Mouse (Mus musculus): ENCODE measurements around the gene Cgn. TPM values are rescaled to one million over a fixed set of nuclear protein-coding genes. Genes with fewer than 3 reads are reported as not detected.
A peak's percentile ranks its signal among the peaks of the same experiment; 100 is the strongest.

Cgn gene
- 0.02 and 0.04 TPM in 2 replicates for polyA plus RNA-seq (2012)

DNA sequence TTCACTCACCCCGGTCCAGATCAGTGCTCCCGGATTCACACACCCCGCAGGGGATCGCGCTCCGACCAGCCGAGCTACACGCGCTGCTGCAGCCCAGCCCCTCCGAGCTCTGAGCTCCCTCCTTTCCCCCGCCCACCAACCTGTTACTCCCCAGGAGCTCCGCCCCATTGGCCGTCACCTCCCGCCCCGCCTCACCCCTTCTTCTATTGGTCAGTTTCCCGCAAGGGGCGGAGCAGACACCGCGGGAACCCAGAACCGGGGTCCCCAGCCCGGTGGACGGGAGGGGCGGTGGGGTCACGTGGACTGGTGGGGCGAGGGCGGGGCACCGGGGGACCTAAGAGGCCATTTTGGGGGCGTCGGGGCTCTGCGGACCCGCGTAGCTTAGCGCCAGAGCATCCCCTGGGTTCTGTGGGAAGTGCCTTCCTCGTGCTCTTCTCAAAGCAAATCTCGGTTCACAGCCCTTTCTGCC lies at the start of gene Cgn:
TSS of gene Cgn (minus strand) at position 126 of the 469 bp plus-strand sequence.
- Histone ChIP-seq H3K36me3 (ENCODE audit: control insufficient read depth) (no peaks in the 10 kb centered on the region), H3K4me1 (ENCODE audit: control insufficient read depth) (peaks cover 10% of the 10 kb centered on the region), H3K4me3 (replicated peaks) (peak within 1 kb of the TSS; percentile 57), H3K9me3 (ENCODE audit: control insufficient read depth, low read length) (no peaks in the 10 kb centered on the region), H3K27me3 (ENCODE audit: control insufficient read depth) (peaks cover 42% of the 10 kb centered on the region)
- no peak for TF ChIP-seq GATA1 (IDR thresholded peaks at IDR 0.05; ENCODE audit: low read length)
- no peak for TF ChIP-seq TAL1 (IDR thresholded peaks at IDR 0.05; ENCODE audit: low read length)

DNA sequence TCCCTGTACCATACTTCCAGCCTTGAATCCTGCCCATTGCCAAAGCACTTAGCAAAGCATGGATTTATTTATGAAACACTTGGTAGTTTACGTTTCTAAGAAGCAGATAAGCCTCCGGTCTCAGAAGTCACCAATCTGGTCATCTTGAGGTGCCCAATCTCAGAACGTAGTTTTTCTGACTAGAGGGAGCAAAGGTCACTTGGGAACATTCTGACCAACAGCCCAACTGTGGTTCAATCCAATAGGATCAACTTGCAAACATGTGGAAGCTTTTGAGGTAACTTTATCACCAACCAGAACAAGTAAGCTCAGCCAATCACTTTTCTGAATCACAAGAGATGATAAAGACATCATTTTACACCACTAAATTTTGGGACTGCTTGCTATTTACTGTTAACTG lies 49.1 kb upstream of the Cgn start:
- Histone ChIP-seq H3K36me3 (ENCODE audit: control insufficient read depth) (peaks cover 3% of the 10 kb centered on the region), H3K4me1 (ENCODE audit: control insufficient read depth) (peaks cover 24% of the 10 kb centered on the region), H3K27me3 (ENCODE audit: control insufficient read depth) (peaks cover 3% of the 10 kb centered on the region), H3K4me3 (replicated peaks) (no peak overlapping the region), H3K9me3 (ENCODE audit: control insufficient read depth, low read length) (no peaks in the 10 kb centered on the region; the same call in 1 of the 2 replicates)
- TF ChIP-seq TAL1 (IDR thresholded peaks at IDR 0.05; ENCODE audit: low read length) (no peak), GATA1 (IDR thresholded peaks at IDR 0.05; ENCODE audit: low read length) (no peak)

DNA sequence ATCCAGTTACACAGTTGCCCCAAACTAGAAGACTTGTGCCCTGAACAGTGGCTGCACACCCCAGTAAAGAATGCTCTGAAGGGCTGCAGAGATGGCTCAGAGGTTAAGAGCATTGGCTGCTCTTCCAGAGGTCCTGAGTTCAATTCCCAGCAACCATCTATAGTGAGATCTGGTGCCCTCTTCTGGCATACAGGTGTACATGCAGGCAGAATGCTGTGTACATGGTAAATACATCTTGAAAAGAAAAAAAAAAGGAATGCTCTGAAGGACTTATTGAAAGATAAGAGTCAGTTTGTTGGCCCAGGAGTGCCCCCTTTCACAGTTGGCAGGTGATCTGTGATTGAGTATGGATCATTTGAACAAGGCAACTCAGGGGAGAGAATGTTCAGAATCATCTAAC lies 47.1 kb upstream of the Cgn start:
- no peak overlapping the region for H3K4me3 ChIP-seq (replicated peaks)
- peaks cover 3% of the 10 kb centered on the region for H3K27me3 ChIP-seq (ENCODE audit: control insufficient read depth)
- peaks cover 9% of the 10 kb centered on the region for H3K4me1 ChIP-seq (ENCODE audit: control insufficient read depth)
- H3K9me3 ChIP-seq (ENCODE audit: control insufficient read depth, low read length): no peaks in the 10 kb centered on the region; the same call in 1 of the 2 replicates
- TF ChIP-seq GATA1 (IDR thresholded peaks at IDR 0.05; ENCODE audit: low read length) (no peak), TAL1 (IDR thresholded peaks at IDR 0.05; ENCODE audit: low read length) (no peak)
- H3K36me3 ChIP-seq (ENCODE audit: control insufficient read depth): no peaks in the 10 kb centered on the region

DNA sequence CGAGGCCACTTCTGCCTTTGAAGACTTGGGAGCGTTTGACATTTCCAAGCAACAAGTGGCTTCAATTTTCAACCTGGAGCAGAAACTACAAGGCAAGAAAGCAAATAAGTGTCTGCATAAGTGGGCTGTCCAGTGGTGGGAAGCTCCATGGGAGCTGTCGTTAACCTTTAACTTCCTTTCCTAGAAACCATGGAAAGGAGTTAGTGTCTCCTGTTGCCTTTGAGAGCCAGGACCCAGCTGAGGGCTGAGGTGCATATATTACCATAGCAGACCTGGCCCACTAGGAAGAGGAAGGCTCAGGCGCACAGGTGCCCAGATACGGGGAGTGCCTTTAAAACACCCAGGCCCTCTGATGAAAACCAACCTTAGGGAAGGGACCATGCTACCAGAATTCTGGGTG lies 46.4 kb upstream of the Cgn start:
- H3K27me3 ChIP-seq (ENCODE audit: control insufficient read depth): peaks cover 3% of the 10 kb centered on the region
- peaks cover 5% of the 10 kb centered on the region for H3K4me1 ChIP-seq (ENCODE audit: control insufficient read depth)
- no peaks in the 10 kb centered on the region for H3K36me3 ChIP-seq (ENCODE audit: control insufficient read depth)
- TF ChIP-seq GATA1 (IDR thresholded peaks at IDR 0.05; ENCODE audit: low read length) (no peak), TAL1 (IDR thresholded peaks at IDR 0.05; ENCODE audit: low read length) (no peak)
- no peak overlapping the region for H3K4me3 ChIP-seq (replicated peaks)
- H3K9me3 ChIP-seq (ENCODE audit: control insufficient read depth, low read length): no peaks in the 10 kb centered on the region; the same call in 1 of the 2 replicates

- Histone ChIP-seq H3K36me3 (ENCODE audit: control insufficient read depth) (no peaks in the 10 kb centered on the region), H3K4me1 (ENCODE audit: control insufficient read depth) (peaks cover 5% of the 10 kb centered on the region), H3K4me3 (replicated peaks) (no peak overlapping the region), H3K9me3 (ENCODE audit: control insufficient read depth, low read length) (no peaks in the 10 kb centered on the region; the same call in 1 of the 2 replicates), H3K27me3 (ENCODE audit: control insufficient read depth) (peaks cover 3% of the 10 kb centered on the region)
- TF ChIP-seq GATA1 (IDR thresholded peaks at IDR 0.05; ENCODE audit: low read length) (no peak), TAL1 (IDR thresholded peaks at IDR 0.05; ENCODE audit: low read length) (no peak)
Observed at GRCm38 (mm10) chr3:94832100-94832499, 45.8 kb upstream of the Cgn start.

DNA sequence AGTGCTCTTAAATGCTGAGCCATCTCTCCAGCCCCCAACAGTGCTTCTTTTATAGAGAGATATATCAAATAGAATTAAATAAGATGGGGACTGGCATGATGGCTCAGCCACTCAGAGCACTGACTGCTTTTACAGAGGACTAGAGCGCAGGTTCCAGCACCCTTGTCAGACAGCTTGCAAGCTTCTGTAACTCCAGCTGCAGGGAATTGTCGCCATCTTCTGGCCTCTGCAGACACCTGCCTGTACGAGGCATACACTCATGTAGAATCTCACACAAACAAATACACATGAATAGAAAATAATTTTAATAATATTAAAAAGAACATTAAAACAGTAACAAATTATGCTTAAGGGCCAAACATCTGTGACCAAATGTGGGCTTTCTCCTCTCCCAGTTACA lies 37.8 kb upstream of the Cgn start:
- Histone ChIP-seq H3K4me1 (ENCODE audit: control insufficient read depth) (peaks cover 5% of the 10 kb centered on the region), H3K4me3 (replicated peaks) (no peak overlapping the region), H3K36me3 (ENCODE audit: control insufficient read depth) (no peaks in the 10 kb centered on the region), H3K27me3 (ENCODE audit: control insufficient read depth) (peaks cover 21% of the 10 kb centered on the region), H3K9me3 (ENCODE audit: control insufficient read depth, low read length) (no peaks in the 10 kb centered on the region)
- no peak for TF ChIP-seq GATA1 (IDR thresholded peaks at IDR 0.05; ENCODE audit: low read length)
- TF ChIP-seq TAL1 (IDR thresholded peaks at IDR 0.05; ENCODE audit: low read length): no peak

- H3K9me3 ChIP-seq (ENCODE audit: control insufficient read depth, low read length): no peaks in the 10 kb centered on the region
- TF ChIP-seq TAL1 (IDR thresholded peaks at IDR 0.05; ENCODE audit: low read length): no peak
- peaks cover 21% of the 10 kb centered on the region for H3K27me3 ChIP-seq (ENCODE audit: control insufficient read depth)
- no peak overlapping the region for H3K4me3 ChIP-seq (replicated peaks)
- H3K4me1 ChIP-seq (ENCODE audit: control insufficient read depth): peaks cover 5% of the 10 kb centered on the region
- no peaks in the 10 kb centered on the region for H3K36me3 ChIP-seq (ENCODE audit: control insufficient read depth)
Observed at GRCm38 (mm10) chr3:94822082-94822481, 35.8 kb upstream of the Cgn start.

DNA sequence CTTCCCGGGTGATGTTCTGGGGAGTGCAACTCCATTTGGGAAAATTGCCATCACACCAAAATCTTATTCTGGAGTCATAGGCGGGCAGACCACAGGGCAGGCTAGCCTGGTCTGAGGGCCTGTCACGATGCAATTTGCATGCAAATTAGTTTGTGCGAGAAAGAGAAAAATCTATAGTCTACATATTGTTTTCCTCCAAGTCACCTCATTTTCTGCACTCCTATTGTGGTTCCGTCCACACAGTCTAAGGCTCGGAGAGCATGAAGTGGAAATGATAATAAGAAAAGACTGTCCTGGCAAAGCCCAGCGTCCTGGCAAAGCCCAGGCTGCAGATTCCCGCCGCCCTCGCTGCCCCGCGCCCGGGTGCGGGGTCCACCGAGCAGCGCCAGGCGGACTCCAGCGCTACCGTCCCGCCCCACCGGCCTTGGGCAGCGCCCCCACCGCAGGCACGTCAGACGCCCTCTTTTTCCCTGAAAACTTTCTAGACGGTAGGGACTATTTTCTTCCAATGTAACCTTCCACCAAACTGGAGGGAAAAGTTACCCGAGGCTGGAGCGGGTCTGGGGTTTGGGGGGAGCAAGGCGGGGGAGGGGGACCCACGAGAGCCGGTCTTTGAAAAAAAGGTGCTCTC lies 34.8 kb upstream of the Cgn start:
- Histone ChIP-seq H3K4me1 (ENCODE audit: control insufficient read depth) (peaks cover 5% of the 10 kb centered on the region), H3K36me3 (ENCODE audit: control insufficient read depth) (no peaks in the 10 kb centered on the region), H3K27me3 (ENCODE audit: control insufficient read depth) (peaks cover 21% of the 10 kb centered on the region), H3K9me3 (ENCODE audit: control insufficient read depth, low read length) (no peaks in the 10 kb centered on the region), H3K4me3 (replicated peaks) (peak overlapping the region; percentile 51)
- TF ChIP-seq GATA1 (IDR thresholded peaks at IDR 0.05; ENCODE audit: low read length) (no peak), TAL1 (IDR thresholded peaks at IDR 0.05; ENCODE audit: low read length) (no peak)

DNA sequence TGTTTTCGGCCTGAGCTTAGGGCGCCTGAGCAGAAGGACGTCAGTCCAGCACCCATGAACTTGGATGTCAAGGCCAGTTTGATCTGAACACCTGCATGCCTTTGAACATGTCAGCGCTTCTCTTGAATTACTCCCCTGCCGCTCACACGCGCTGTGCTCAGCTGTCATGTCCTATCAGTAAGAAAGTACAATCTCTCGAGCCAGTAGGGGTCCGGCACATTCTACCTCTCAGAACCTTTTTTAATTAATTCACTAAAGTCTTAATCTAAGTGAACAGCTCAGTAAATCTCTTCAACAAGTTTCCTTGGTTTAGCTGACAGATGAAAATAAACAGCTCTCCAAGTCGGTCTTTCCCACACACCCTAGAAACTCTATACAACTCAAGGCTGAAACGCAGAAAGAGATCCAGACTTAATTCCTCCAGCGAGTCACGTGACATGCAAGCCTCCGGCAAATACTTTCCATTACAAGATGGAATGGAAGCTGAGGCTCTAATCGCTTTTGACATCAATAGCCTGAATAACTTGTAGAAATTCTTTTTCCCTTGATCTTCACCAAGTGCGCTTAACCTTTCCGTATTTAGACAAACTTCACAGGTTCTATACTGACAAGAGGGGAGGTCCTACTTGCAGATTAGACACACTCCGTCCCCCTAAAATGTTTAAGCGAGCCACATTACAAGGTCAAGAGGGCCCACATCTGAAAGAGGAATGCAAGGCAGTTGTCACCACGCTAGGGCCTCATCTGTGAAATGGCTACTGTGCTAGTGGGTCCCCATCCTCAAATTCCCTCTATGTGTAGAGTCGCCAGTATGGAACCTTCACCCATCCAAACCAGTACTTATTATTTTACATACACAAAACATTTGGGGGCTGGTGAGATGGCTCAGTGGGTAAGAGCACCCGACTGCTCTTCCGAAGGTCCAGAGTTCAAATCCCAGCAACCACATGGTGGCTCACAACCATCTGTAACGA lies 33.4 kb upstream of the Cgn start:
- TF ChIP-seq TAL1 (IDR thresholded peaks at IDR 0.05; ENCODE audit: low read length): no peak
- no peak overlapping the region for H3K4me3 ChIP-seq (replicated peaks)
- H3K9me3 ChIP-seq (ENCODE audit: control insufficient read depth, low read length): no peaks in the 10 kb centered on the region
- H3K36me3 ChIP-seq (ENCODE audit: control insufficient read depth): no peaks in the 10 kb centered on the region
- peaks cover 5% of the 10 kb centered on the region for H3K4me1 ChIP-seq (ENCODE audit: control insufficient read depth)
- H3K27me3 ChIP-seq (ENCODE audit: control insufficient read depth): peaks cover 21% of the 10 kb centered on the region
